Mouse (Mus musculus) kidney, adult 2 months (tissue): ENCODE data around the gene Ilkap.

Experiments used
- CTCF ChIP-seq: fragments of 200-500 bp; conservative IDR thresholded peaks from 2 replicates; pipeline ENCODE4 v1.5.1; 2011; ENCODE audit warnings: low read depth, mild to moderate bottlenecking, control low read depth, low read length, moderate library complexity, mixed read lengths; ENCODE audit not compliant: insufficient read depth, insufficient read length
- POLR2A ChIP-seq: fragments of 200-500 bp; IDR thresholded peaks from one replicate; pipeline ENCODE4 v1.6.1; 2011; ENCODE audit warnings: low read depth, low read length, control low read depth

DNA sequence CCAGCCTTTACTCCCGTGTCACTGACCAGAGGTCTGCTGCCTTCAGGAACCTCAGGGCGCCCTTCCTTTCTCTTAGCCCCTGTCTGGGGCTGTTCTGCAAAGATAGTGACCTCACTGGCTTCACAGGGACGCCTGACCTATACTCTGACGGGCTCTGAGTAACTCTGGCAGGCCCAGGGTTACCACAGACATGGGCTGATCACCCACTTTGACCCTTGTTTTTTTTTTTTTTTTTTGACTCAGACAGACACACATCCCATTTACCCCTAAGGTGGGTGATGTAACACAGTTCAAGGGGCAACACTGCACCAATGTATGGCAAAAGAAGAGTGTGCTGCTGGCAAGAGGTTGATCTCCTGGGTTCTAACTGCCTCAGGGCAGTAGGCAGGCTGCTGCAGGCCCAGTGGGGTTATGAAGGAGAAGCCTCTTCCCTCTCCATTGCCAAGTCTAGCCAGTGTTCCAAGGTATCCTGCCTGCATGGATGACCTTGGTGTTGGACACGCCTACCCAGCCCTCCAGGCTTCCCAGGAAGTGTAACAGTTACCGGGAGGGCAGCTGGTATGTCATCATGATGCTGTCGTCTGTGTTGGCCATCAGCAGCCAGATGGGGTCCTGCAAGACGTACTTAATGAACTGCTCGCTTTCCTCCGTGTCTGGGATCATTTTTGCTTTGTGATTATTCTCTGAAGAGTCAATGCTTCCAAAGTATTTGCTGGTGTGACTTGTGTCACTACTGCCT, 21.4 kb upstream of the Ilkap start:
- TF ChIP-seq CTCF, result no peak
- no peak for TF ChIP-seq POLR2A
